Mouse (Mus musculus): ENCODE measurements around the gene Astn2. TPM values are rescaled to one million over a fixed set of nuclear protein-coding genes. Genes with fewer than 3 reads are reported as not detected.

Astn2 gene
- polyA plus RNA-seq, 1 experiment from 2014 or later, result 0.42 TPM

GRCm38 (mm10) chr4:65896092-65897027, 508.1 kb downstream of the Astn2 start:
- 44% methylated on average over 5 of the region's 5 CpGs for WGBS
- Histone ChIP-seq H3K4me2 (ENCODE audit: low read length) (no peak overlapping the region), H3K9ac (ENCODE audit: low read length) (no peak overlapping the region), H3K9me3 (replicated peaks; ENCODE audit: control insufficient read depth, low read length) (no peaks in the 10 kb centered on the region), H3K27ac (ENCODE audit: low read depth, low read length) (no peak overlapping the region), H3K27me3 (replicated peaks; ENCODE audit: control insufficient read depth, insufficient read depth, low read length) (no peaks in the 10 kb centered on the region), H3K4me3 (ENCODE audit: low read depth, low read length) (no peak overlapping the region), H3K36me3 (ENCODE audit: control insufficient read depth, insufficient read depth, low read length) (no peaks in the 10 kb centered on the region), H3K4me1 (ENCODE audit: control insufficient read depth, insufficient read depth, low read length) (peaks cover 6% of the 10 kb centered on the region; the same call in 1 of the 2 replicates)
- DNase-seq (ENCODE audit: low spot score) (peak; percentile 74), ATAC-seq (peak; percentile 92)

GRCm38 (mm10) chr4:65888332-65888993, 515.9 kb downstream of the Astn2 start:
- Histone ChIP-seq H3K27me3 (replicated peaks; ENCODE audit: control insufficient read depth, insufficient read depth, low read length) (no peaks in the 10 kb centered on the region), H3K9ac (ENCODE audit: low read length) (no peak overlapping the region)

GRCm38 (mm10) chr4:65886862-65887261, 517.5 kb downstream of the Astn2 start:
- WGBS, result 94% methylated on average over 1 of the region's 1 CpGs
- no peak for DNase-seq (ENCODE audit: low spot score)
- H3K9me3 ChIP-seq (replicated peaks; ENCODE audit: control insufficient read depth, low read length), result no peaks in the 10 kb centered on the region
- no peak overlapping the region for H3K4me3 ChIP-seq (ENCODE audit: low read depth, low read length)
- no peak overlapping the region for H3K27ac ChIP-seq (ENCODE audit: low read depth, low read length)
- no peaks in the 10 kb centered on the region for H3K36me3 ChIP-seq (ENCODE audit: control insufficient read depth, insufficient read depth, low read length)
- no peak overlapping the region for H3K9ac ChIP-seq (ENCODE audit: low read length)
- no peak for ATAC-seq
- H3K4me2 ChIP-seq (ENCODE audit: low read length), result no peak overlapping the region
- no peaks in the 10 kb centered on the region for H3K27me3 ChIP-seq (replicated peaks; ENCODE audit: control insufficient read depth, insufficient read depth, low read length)
- peaks cover 14% of the 10 kb centered on the region for H3K4me1 ChIP-seq (ENCODE audit: control insufficient read depth, insufficient read depth, low read length)

More at GRCm38 (mm10) chr4:65888332-65888993, 515.9 kb downstream of the Astn2 start:
- Histone ChIP-seq H3K9me3 (replicated peaks; ENCODE audit: control insufficient read depth, low read length) (no peaks in the 10 kb centered on the region), H3K4me2 (ENCODE audit: low read length) (no peak overlapping the region), H3K27ac (ENCODE audit: low read depth, low read length) (0 out of 2 replicates have a peak overlapping the region, but pooled peaks have one; percentile 5), H3K4me1 (ENCODE audit: control insufficient read depth, insufficient read depth, low read length) (peaks cover 14% of the 10 kb centered on the region), H3K4me3 (ENCODE audit: low read depth, low read length) (no peak overlapping the region), H3K36me3 (ENCODE audit: control insufficient read depth, insufficient read depth, low read length) (no peaks in the 10 kb centered on the region)
- WGBS, result 21% methylated on average over 5 of the region's 5 CpGs
- peak; percentile 77 for DNase-seq (ENCODE audit: low spot score)
- ATAC-seq, result peak; percentile 89

DNA sequence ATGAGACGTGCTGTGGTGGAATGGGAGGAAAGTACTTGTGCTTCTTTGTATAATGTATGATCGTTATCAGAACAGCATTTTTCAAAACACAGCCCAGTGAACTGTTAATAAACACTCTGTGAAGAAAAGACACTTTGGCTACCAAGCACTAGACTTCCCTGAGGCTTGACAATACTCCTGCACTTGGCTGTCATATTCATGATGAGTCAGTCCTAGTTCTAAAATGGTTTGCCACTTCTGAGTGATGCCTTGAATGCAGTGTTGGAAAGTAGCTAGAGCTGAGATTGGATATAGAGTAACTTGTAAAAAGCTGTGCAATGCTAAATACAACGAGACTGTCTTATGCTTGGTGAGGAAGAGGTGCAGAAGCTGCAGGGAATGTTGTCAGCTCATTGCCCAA, 518.5 kb downstream of the Astn2 start:
- Histone ChIP-seq H3K36me3 (ENCODE audit: control insufficient read depth, insufficient read depth, low read length) (no peaks in the 10 kb centered on the region), H3K4me3 (ENCODE audit: low read depth, low read length) (no peak overlapping the region), H3K9me3 (replicated peaks; ENCODE audit: control insufficient read depth, low read length) (no peaks in the 10 kb centered on the region), H3K27me3 (replicated peaks; ENCODE audit: control insufficient read depth, insufficient read depth, low read length) (no peaks in the 10 kb centered on the region), H3K4me2 (ENCODE audit: low read length) (no peak overlapping the region), H3K27ac (ENCODE audit: low read depth, low read length) (no peak overlapping the region), H3K9ac (ENCODE audit: low read length) (no peak overlapping the region), H3K4me1 (ENCODE audit: control insufficient read depth, insufficient read depth, low read length) (peaks cover 14% of the 10 kb centered on the region)
- WGBS, result 60% methylated on average over 3 of the region's 3 CpGs
- ATAC-seq (no peak), DNase-seq (ENCODE audit: low spot score) (no peak)

GRCm38 (mm10) chr4:65874236-65874781, 530.1 kb downstream of the Astn2 start:
- no peak for DNase-seq (ENCODE audit: low spot score)
- WGBS, result 94% methylated on average over 2 of the region's 2 CpGs

GRCm38 (mm10) chr4:65864551-65864950, 539.9 kb downstream of the Astn2 start:
- no peaks in the 10 kb centered on the region for H3K9me3 ChIP-seq (replicated peaks; ENCODE audit: control insufficient read depth, low read length)
- H3K4me2 ChIP-seq (ENCODE audit: low read length), result no peak overlapping the region
- no peak overlapping the region for H3K27ac ChIP-seq (ENCODE audit: low read depth, low read length)
- H3K36me3 ChIP-seq (ENCODE audit: control insufficient read depth, insufficient read depth, low read length), result no peaks in the 10 kb centered on the region
- H3K4me1 ChIP-seq (ENCODE audit: control insufficient read depth, insufficient read depth, low read length), result no peaks in the 10 kb centered on the region
- no peak for DNase-seq (ENCODE audit: low spot score)
- no peak overlapping the region for H3K4me3 ChIP-seq (ENCODE audit: low read depth, low read length)
- no peak for ATAC-seq
- no peaks in the 10 kb centered on the region for H3K27me3 ChIP-seq (replicated peaks; ENCODE audit: control insufficient read depth, insufficient read depth, low read length)
- no peak overlapping the region for H3K9ac ChIP-seq (ENCODE audit: low read length)

More at GRCm38 (mm10) chr4:65874236-65874781, 530.1 kb downstream of the Astn2 start:
- H3K4me1 ChIP-seq (ENCODE audit: control insufficient read depth, insufficient read depth, low read length), result no peaks in the 10 kb centered on the region
- no peaks in the 10 kb centered on the region for H3K36me3 ChIP-seq (ENCODE audit: control insufficient read depth, insufficient read depth, low read length)
- H3K9me3 ChIP-seq (replicated peaks; ENCODE audit: control insufficient read depth, low read length), result no peaks in the 10 kb centered on the region
- no peaks in the 10 kb centered on the region for H3K27me3 ChIP-seq (replicated peaks; ENCODE audit: control insufficient read depth, insufficient read depth, low read length)
- no peak overlapping the region for H3K27ac ChIP-seq (ENCODE audit: low read depth, low read length)
- no peak overlapping the region for H3K4me2 ChIP-seq (ENCODE audit: low read length)
- H3K4me3 ChIP-seq (ENCODE audit: low read depth, low read length), result no peak overlapping the region
- no peak overlapping the region for H3K9ac ChIP-seq (ENCODE audit: low read length)
- no peak for ATAC-seq

- H3K27ac ChIP-seq (ENCODE audit: low read depth, low read length), result no peak overlapping the region
- no peaks in the 10 kb centered on the region for H3K27me3 ChIP-seq (replicated peaks; ENCODE audit: control insufficient read depth, insufficient read depth, low read length)
- H3K4me3 ChIP-seq (ENCODE audit: low read depth, low read length), result no peak overlapping the region
- 62% methylated on average over 2 of the region's 2 CpGs for WGBS
- H3K36me3 ChIP-seq (ENCODE audit: control insufficient read depth, insufficient read depth, low read length), result no peaks in the 10 kb centered on the region
- no peaks in the 10 kb centered on the region for H3K9me3 ChIP-seq (replicated peaks; ENCODE audit: control insufficient read depth, low read length)
- no peak overlapping the region for H3K9ac ChIP-seq (ENCODE audit: low read length)
- peaks cover 14% of the 10 kb centered on the region for H3K4me1 ChIP-seq (ENCODE audit: control insufficient read depth, insufficient read depth, low read length)
- DNase-seq (ENCODE audit: low spot score), result no peak
- ATAC-seq, result no peak
- H3K4me2 ChIP-seq (ENCODE audit: low read length), result no peak overlapping the region
Observed at GRCm38 (mm10) chr4:65843191-65843590, 561.2 kb downstream of the Astn2 start.

GRCm38 (mm10) chr4:65839550-65840000, 564.8 kb downstream of the Astn2 start:
- peak; percentile 91 for DNase-seq (ENCODE audit: low spot score)
- Histone ChIP-seq H3K4me1 (ENCODE audit: control insufficient read depth, insufficient read depth, low read length) (peaks cover 14% of the 10 kb centered on the region), H3K4me2 (ENCODE audit: low read length) (no peak overlapping the region), H3K27ac (ENCODE audit: low read depth, low read length) (0 out of 2 replicates have a peak overlapping the region, but pooled peaks have one; percentile 23), H3K9me3 (replicated peaks; ENCODE audit: control insufficient read depth, low read length) (no peaks in the 10 kb centered on the region), H3K9ac (ENCODE audit: low read length) (no peak overlapping the region), H3K27me3 (replicated peaks; ENCODE audit: control insufficient read depth, insufficient read depth, low read length) (0 out of 2 replicates have a peak, but pooled peaks cover 3% of the 10 kb centered on the region), H3K4me3 (ENCODE audit: low read depth, low read length) (no peak overlapping the region), H3K36me3 (ENCODE audit: control insufficient read depth, insufficient read depth, low read length) (no peaks in the 10 kb centered on the region)
- peak; percentile 91 for ATAC-seq
- 3% methylated on average over 9 of the region's 9 CpGs for WGBS
